Mouse (Mus musculus): Measurements from ENCODE around the gene Csrnp3.

Gene Csrnp3

DNA sequence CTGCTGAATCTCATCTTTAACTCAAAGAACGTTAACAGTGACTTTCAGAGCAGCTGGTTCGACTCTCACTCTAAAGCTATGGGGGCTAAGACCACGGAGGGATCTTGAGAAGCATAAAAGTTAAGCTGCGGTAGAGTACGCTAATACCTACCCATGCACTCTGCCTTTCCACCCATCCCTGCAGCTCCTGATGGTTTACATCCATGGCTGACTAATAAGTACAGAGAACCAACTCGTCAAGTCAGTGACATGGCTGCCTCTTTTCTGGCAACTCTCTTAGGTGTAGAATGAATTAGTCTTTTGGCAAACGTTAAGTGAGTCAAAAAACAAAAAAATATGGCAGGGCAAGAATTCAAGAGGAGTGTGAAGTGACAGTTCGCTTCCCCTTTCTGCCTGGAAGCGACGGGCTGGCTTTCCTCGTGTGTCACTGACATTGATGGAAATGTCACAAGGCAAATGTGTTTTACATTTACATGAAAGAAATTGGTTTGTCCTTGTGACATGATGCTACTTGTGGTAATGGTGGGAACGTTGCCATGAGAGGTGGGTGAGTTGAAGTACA lies 19.3 kb downstream of the Csrnp3 start:
- intact Hi-C loops (cut with DNase I), result no loop called here

DNA sequence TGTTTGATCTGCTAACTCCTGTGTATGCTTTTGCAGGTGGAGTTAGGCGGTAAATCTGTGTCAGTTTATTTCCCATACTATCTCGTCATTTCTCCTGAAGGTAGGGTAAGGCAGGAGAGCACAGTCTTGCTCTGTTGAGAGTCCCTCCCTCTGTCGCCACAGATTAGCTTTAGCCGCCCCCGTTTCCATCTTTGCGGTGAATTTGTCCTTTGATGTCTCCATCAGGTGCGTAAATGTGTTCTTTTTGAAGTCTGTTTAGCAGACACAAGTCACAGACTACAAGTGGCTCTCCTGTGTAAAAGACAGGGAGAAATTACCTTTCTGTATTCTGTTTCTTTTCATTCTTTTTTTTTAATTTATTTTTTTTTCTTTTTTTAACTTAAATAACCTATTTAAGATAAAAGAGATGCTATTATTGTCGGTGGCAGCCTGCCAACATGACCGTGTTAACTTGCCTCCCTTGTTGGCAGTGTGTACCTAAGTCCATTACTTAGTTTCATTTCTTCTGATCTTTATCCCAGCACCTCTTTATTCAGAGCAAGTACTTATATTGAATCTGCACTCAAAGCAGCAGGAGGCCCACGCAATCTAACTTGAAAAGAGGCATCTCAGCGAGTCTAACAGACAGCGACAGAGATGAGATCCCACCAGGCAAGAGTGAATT lies 25.5 kb downstream of the Csrnp3 start:
- intact Hi-C loops (cut with DNase I), result no loop called here

DNA sequence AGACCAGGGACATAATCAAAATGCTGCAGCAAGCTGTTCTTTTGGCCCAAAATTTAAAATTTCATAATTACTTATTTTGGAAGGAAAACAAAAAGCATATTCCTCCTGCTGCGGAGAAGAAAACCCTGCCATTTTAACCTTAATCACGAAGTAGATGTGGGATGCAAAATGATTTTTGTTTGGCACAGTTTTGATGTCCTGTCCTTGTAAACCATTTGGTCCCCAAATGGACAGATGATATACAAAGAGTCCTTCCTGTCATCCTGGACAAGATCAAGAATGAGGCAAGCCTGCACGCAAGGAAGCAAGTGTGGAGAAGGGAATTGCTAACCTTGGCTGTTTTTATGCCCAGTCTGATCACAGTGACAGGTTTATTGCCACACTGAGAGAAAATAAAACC lies 46.0 kb downstream of the Csrnp3 start:
- intact Hi-C loops (cut with DNase I), result no loop called here

GRCm38 (mm10) chr2:65893241-65893640 lies 47.7 kb downstream of the Csrnp3 start:
- intact Hi-C loops (cut with DNase I), result no loop called here

DNA sequence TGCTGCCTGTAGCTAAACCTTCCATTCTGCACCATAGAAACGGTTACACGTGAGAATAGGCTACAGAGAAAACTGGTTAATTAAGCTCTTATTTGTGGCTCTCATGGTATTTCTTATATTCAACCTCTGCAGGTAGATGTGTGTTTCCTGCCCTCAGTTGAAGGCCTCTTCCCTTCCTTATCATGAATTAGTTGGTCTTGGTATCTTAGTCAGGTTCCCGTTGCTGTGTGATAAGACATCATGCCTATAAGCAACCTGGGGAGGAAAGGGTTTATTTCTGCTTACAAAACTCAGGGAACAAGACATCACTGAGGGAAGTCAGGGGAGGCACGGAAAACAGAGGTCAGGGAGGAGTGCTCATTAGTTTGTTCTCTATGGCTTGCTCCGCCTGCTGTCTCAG lies 48.7 kb downstream of the Csrnp3 start:
- intact Hi-C loops (cut with DNase I), result no loop called here

DNA sequence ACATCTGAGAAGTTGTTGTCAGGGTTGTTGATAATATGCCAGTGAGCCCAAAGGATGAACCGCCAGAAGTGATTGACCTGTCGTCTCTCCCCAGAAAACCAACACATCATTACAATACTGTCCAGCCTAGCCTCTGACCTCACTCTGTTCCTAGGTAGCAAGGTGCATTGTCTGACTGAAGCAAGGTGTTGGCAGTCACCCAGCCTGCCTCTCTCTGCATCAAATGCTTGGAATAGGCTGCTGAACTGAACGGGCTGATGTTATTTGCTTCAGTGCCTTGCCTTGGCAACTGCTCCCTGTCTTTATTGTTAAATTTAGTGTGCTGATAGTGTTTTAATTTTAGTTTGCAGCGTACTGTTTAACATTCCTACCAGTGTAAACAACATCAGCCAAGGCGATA lies 51.0 kb downstream of the Csrnp3 start:
- intact Hi-C loops (cut with DNase I), result no loop called here

GRCm38 (mm10) chr2:65897084-65897483 lies 51.5 kb downstream of the Csrnp3 start:
- intact Hi-C loops (cut with DNase I), result no loop called here

GRCm38 (mm10) chr2:65899478-65899877 lies 53.9 kb downstream of the Csrnp3 start:
- intact Hi-C loops (cut with DNase I), result no loop called here

DNA sequence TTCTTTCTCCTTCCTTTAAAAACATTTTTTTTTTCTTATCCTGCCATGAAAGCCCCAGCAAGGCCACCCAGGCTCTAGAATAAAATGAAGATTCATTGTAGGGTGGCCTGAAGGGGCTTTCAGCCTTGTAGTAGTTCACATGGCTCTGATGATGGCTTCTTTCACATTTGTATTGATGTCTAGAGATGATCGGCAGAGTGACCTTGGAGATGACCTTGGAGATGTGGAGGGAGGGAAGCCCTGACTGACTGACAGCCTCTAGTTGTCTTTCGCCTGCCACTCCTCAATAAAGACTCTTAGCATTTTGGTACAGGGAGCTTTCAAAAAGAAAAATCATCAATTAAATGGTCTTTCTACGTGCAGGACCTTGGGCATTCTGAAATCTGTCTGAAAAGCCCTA lies 63.0 kb downstream of the Csrnp3 start:
- intact Hi-C loops (cut with DNase I), result no loop called here

GRCm38 (mm10) chr2:65909724-65910521 lies 64.4 kb downstream of the Csrnp3 start:
- intact Hi-C loops (cut with DNase I), result no loop called here

GRCm38 (mm10) chr2:65915994-65916393 lies 70.4 kb downstream of the Csrnp3 start:
- intact Hi-C loops (cut with DNase I), result no loop called here

GRCm38 (mm10) chr2:65920651-65921412 lies 75.3 kb downstream of the Csrnp3 start:
- intact Hi-C loops (cut with DNase I), result no loop called here

DNA sequence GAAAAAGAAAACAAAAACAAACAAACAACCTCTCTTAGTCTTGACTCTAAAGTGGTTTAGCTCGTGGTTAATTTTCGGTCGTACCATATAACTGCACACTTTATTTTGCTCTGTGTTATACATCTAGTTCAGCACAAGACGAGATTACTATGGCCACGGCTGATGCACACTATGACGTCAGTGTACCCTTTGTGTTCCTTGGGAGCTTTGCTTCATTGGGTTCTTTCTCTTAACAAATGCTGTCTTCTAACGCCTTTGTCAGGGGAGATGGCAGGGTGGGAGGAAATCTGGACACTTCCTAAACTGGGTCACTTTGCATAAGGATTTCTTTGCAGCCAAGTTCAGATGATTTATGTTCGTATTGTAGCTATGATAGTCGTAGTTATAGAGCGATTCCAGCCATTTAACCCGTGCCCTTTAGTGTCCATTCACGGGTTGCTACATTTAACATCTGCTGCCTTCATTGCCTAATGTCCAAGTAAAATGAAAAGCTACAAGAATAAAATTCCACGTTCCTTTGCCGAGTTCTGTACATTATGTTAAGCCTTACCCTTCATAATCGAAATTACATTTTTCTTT lies 79.9 kb downstream of the Csrnp3 start:
- intact Hi-C loops (cut with DNase I), result no loop called here

DNA sequence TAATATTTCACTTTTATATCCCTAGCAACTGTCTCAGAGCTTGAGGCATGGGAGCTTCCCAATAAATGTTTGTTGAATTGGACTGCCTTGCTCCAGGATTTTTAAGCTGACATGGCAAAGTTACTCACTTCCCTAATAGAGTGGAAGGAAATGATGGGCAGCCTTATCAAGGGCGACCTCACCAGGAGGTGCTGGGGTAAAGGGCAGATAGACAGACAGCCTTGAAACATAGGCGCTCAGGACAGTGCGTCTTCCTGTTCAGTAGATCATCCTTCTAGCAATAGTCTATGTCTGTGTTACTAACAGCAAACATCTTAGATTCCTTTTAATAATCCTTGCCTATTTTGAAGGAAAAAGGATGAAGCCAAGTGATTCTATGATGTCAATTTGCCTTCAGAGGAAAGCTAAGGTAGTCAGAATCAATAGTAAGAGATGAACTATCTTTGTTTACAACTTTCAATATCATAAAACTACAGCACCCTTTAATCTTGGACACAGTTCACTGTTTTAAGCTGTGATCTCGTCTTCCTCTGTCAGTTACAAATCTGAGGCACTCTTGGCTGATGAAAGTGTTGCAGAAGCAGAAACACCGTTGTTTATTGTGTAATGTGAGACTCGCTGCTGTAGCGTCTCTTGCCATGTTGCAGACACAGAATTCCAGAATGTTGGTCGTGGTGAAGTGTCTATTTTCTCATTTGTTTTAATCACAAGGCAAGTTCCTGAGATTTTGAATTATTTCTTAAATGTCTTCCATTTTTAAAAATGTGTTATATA lies 81.6 kb downstream of the Csrnp3 start:
- intact Hi-C loops (cut with DNase I), result no loop called here

DNA sequence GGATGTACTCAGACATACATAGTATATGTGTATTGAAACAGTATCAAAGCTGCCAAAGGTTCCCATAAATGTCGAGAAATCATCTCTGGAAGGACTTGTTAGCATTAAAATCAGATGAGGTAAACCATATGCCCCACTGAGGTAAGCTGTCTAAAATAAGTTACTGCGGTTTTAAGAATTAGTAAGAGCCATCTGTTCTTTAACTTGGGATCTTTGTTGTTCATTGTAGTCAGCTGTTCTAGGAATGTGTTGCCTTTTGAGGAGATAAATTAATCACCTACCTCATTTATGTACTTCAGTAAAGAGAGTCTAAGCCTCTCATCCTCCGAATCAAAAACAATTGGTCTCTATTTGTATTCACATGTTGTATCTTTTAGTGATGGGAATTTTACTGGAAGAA lies 83.7 kb downstream of the Csrnp3 start:
- intact Hi-C loops (cut with DNase I), result no loop called here

DNA sequence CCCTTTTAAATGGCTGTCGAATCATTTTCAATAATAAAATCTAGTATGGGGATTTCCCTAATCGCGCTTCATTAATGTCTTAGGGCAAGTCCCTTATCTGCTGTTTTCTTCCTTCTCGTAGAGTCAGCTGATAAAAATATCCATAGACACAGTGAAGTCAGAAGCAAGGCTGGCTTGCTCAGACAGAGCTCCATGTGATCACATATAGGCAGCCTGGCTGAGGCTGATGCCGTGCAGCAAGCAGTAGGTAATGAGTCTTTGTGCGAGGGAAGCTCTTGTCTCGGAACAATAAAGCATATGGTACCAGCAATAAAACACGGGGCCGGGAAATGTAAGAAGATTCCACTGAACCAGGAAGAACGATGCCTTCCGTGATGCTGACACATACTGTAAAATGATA lies 84.4 kb downstream of the Csrnp3 start:
- intact Hi-C loops (cut with DNase I), result no loop called here

DNA sequence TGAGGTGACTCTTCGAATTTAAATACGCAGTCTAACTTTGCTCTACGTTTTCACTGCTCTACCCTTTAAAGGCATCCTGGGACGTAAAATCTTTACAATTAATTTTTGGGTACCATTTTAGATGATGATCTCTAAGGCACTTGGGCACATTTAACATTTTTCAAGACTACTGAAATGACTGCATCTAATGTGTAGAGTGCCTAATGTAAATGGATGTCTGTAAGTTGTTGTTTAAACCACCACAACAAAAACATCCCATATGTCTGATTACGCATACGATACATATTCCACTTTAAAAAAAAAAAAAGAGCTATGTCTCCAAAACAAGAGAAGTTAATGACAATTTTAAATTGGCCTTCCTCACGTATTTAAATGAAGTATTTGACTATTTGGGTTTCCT lies 85.7 kb downstream of the Csrnp3 start:
- intact Hi-C loops (cut with DNase I), result no loop called here

- intact Hi-C loops (cut with DNase I), result no loop called here
These were observed 86.3 kb downstream of the Csrnp3 start for GRCm38 (mm10) chr2:65931841-65932311.

- intact Hi-C loops (cut with DNase I), result no loop called here
These were observed 88.5 kb downstream of the Csrnp3 start for GRCm38 (mm10) chr2:65934099-65934498.

- intact Hi-C loops (cut with DNase I), result no loop called here
These were observed 93.3 kb downstream of the Csrnp3 start for GRCm38 (mm10) chr2:65938900-65939299.

GRCm38 (mm10) chr2:65940351-65940750 lies 94.8 kb downstream of the Csrnp3 start:
- intact Hi-C loops (cut with DNase I), result no loop called here
